Mouse (Mus musculus) cerebellum, postnatal 36 days (tissue): ENCODE measurements around the gene Prr30.
"Not testable (repeated sequence)": the region's sequence is repeated elsewhere in the genome, so short reads cannot be mapped to it uniquely, and the experiment has no call there.

Experiments used
- DNase-seq, 2 experiments: peaks; one replicate each; pipeline ENCODE4 v3.0.0; 2021 to 2022; ENCODE audit warnings: mixed read lengths in 2 of 2

Gene Prr30

DNA sequence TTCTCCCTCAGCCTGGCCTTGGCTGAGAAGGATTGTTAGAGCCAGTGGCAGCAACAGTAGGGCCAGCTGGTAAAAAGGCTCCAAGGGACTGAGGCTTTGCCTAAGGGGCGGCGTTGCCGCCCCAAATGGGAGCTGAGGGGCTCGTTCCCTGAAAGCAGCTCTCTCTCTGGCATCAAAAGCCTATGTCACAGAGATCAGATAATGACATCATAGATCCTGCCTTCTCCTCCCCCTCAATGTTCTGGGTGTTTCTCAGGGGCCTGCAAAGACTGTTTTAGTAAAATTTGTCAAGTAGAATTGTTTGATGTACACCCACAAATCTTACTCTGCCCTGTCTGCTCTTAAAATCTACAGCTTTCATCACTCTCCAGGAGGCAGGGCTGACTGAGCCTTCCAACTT lies at the start of gene Prr30:
Prr30 (minus strand) TSS at position 101 of the 400 bp plus-strand sequence.
- no peak for DNase-seq

DNA sequence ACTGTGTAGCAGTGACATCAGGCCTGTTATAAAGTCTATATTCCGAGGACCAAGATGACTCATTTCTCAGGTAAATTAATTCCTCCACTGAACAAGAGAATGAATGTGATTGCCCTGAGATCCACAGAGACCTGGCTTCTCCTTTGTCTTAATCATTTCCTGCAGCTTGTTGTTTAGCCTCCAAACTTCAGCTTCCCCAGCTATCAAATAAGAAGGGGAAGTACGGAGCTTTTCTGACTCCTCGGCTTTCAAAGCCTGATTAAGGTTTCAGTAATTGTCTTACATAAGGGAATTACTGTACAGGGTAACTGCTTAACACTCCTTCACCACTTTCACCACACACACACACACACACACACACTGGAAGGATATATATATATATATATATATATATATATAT lies 46.7 kb upstream of the Prr30 start:
- DNase-seq: no peak

- no peak for DNase-seq
Observed at GRCm38 (mm10) chr14:101245706-101246105, 45.6 kb upstream of the Prr30 start.

GRCm38 (mm10) chr14:101244441-101244840 lies 44.3 kb upstream of the Prr30 start:
- not testable (repeated sequence) for DNase-seq

DNA sequence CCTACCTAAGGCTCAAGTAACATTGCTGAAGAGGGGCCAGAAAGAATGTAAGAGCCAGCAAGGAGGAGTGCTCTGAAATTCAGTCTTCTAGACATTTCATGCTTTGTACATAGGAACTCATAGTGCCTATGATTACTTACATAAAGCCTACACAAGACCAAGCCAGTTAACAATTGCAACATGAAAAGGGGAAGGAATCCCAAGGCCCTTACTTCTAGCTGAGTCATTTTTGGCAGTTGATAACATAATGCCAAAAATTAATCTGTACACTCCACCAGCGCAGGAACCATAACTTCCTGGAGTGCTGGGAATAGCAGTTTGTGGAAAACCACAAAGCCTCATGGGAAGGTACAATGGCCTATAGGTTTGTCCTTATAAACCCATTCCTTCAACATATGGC lies 37.8 kb upstream of the Prr30 start:
- no peak for DNase-seq

DNA sequence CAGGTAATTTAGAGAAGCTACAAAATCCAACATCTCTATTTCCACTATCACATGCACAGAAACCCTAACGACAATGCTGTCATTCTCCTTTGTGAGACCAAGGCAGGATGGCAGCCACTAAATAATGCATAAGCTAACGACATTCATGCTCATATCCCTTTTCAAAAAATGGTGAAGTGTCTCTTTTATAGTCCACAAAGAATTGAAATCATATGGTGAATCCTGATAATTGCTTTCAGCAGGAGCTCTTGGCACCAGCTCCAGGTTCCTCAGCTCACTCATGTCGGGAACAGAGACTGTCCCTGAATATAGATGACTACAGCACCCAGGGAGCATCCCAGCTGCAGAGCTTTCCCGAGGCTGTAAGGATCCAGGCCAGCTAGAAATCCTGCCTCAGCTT lies 28.9 kb upstream of the Prr30 start:
- no peak for DNase-seq

DNA sequence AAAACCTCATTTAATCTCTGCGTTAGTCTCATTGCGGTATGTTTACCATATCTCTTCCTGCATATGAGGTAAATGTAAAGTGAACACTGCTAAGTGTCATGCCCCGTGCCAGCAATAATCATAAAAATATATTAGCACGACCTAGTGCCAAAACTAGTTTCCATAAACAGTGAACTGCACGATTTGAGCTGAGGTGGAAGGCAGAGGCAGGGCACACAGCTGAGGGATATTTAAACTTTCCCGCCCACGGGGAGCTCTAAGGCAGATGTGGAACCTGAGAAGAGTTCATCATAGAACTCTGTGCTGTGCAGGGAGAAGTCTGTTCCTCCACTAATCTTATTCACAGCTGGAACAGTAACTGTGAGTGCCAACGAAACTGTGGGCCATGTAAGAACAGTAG lies 22.2 kb upstream of the Prr30 start:
- no peak for DNase-seq

- DNase-seq: no peak
Observed at GRCm38 (mm10) chr14:101172258-101172657, 27.9 kb downstream of the Prr30 start.
